Mouse (Mus musculus) testis, adult 2 months (tissue): ENCODE measurements around the gene Ptpn1.

Experiments
- CTCF ChIP-seq: fragments of 200-500 bp; IDR thresholded peaks from 2 replicates; pipeline ENCODE4 v1.5.1; 2012; ENCODE audit warnings: low read depth, mild to moderate bottlenecking, inconsistent platforms, low read length, moderate library complexity; ENCODE audit not compliant: control insufficient read depth, insufficient read depth, insufficient replicate concordance
- POLR2A ChIP-seq: fragments of 200-500 bp; IDR thresholded peaks from 2 replicates; pipeline ENCODE4 v1.6.1; 2012; ENCODE audit warnings: low read depth, mild to moderate bottlenecking, inconsistent platforms, low read length, moderate library complexity; ENCODE audit not compliant: control insufficient read depth

- TF ChIP-seq CTCF (no peak), POLR2A (no peak)
Observed at GRCm38 (mm10) chr2:167889886-167890285, 42.0 kb upstream of the Ptpn1 start.
